Mouse (Mus musculus) midbrain, embryonic 13.5 days (tissue): ENCODE measurements around the gene Acad10. TPM values are rescaled to one million over a fixed set of nuclear protein-coding genes. Genes with fewer than 3 reads are reported as not detected.

Experiments used
- ATAC-seq: fragments of 200-750 bp; cut with Nextera tagmentation; 2 replicates; pipeline ENCODE4 v1.8.0; 2017; ENCODE audit warnings: mild to moderate bottlenecking, moderate TSS enrichment, moderate library complexity
- H3K27ac ChIP-seq: fragments of 300-500 bp; sonication (generic); 2 replicates; pipeline ENCODE4 v1.5.1; 2015; ENCODE audit warnings: inconsistent platforms, mild to moderate bottlenecking, moderate library complexity
- H3K27me3 ChIP-seq: fragments of 300-500 bp; sonication (generic); 2 replicates; pipeline ENCODE4 v1.6.1; 2015; ENCODE audit warnings: mild to moderate bottlenecking, inconsistent platforms
- H3K36me3 ChIP-seq: fragments of 300-500 bp; sonication (generic); 2 replicates; pipeline ENCODE4 v1.6.1; 2015; ENCODE audit warnings: mild to moderate bottlenecking, inconsistent platforms
- H3K4me1 ChIP-seq: fragments of 300-500 bp; sonication (generic); replicated peaks from 2 replicates; pipeline ENCODE4 v1.6.1; 2015; ENCODE audit warnings: inconsistent platforms
- H3K4me2 ChIP-seq: fragments of 300-500 bp; sonication (generic); replicated peaks from 2 replicates; pipeline ENCODE4 v1.6.1; 2015; ENCODE audit warnings: moderate library complexity, mild to moderate bottlenecking, inconsistent platforms
- H3K4me3 ChIP-seq: fragments of 300-500 bp; sonication (generic); replicated peaks from 2 replicates; pipeline ENCODE4 v1.5.1; 2015; ENCODE audit warnings: mild to moderate bottlenecking, inconsistent platforms
- H3K9ac ChIP-seq: fragments of 300-500 bp; sonication (generic); replicated peaks from 2 replicates; pipeline ENCODE4 v1.6.1; 2015; ENCODE audit warnings: mild to moderate bottlenecking, inconsistent platforms
- H3K9me3 ChIP-seq: fragments of 300-500 bp; sonication (generic); 2 replicates; pipeline ENCODE4 v1.6.1; 2016; ENCODE audit warnings: mild to moderate bottlenecking, inconsistent platforms
- WGBS: fragments of 180-500 bp; shearing (Covaris S2); methylation state at CpG from one replicate; pipeline ENCODE4 v1.1.7; 2015; 5-methylcytosine and 5-hydroxymethylcytosine counted together
- polyA plus RNA-seq: library from polyadenylated mRNA; unstranded; fragments of >200 nt; fragmentation: Nextera tagmentation; extraction: Ambion mirVana; gene quantifications from 2 replicates; pipeline ENCODE4 v1.2.1, GENCODE M21; 2015

Gene Acad10
- polyA plus RNA-seq, 1 experiment from 2014 or later: 2.3 TPM

DNA sequence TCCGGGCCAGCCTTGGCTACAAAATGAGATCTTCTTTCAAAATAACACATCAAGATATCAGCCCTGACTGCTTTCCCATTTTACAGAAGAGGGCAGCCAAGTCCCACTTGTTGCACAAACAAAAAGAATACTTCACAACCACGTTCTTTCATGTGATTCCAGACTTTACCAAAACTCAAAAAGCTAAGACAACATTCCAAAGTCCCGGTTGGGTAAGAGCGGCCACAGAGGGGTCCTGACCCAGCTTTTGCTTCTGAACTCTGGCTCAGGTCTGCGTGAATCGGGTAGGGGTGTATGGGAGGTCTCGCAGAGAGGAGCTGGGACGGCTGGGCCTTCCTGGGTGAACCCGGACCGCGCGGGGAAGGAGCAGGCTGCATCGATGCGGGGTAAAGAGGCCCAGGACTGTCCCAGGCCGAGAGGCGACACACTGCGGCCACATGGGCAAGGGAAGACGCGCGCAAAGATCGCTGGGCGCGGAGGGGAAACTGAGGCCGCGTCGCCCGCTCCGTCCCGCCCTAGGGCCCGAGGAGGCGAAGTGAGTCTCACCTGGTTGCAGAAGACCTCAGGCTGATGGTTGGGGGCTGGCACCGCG lies 67.4 kb downstream of the Acad10 start:
- no peaks in the 10 kb centered on the region for H3K36me3 ChIP-seq
- no peaks in the 10 kb centered on the region for H3K9me3 ChIP-seq
- H3K4me1 ChIP-seq: peaks cover 21% of the 10 kb centered on the region
- peak overlapping the region; percentile 98 for H3K4me2 ChIP-seq
- peak; percentile 77 for ATAC-seq
- 4% methylated on average over 33 of the region's 33 CpGs for WGBS
- H3K9ac ChIP-seq: peak overlapping the region; percentile 76
- H3K27ac ChIP-seq: no peak overlapping the region
- peak overlapping the region; percentile 65 for H3K4me3 ChIP-seq
- H3K27me3 ChIP-seq: peaks cover 8% of the 10 kb centered on the region

DNA sequence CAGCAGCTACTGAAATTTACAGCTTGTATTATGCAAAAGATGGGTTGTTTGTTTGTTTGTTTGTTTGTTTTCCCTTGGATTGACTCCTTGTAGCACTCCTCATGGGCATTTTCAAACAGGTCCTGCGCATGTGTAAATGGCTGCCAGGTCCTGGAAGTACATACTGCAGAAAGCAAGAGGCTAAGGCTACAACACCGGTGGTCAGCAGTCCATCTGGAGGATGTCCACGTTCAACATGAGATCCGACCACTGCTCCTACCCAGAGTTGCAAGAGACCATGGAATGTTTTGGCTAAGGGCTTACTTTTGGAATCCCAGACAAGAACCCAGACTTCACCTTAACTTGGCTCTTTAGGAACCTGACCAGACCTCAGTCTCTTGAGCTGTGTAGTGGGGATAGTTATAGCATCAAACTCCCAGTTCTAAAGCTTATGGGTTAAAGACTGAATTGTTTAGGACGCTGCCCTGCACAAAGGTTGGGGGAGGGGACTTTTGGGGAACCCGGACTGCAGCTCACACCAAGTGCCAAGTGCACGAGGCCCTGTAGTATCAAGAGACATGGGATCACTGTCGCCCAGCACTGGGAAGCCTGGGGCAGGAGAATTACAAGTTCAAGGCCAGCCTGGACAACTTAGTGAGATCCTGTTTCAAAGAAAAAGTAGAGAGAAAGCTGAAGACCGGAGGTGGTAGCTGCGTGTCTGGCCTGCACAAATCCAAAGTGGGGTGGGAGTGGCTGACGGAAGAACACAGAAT lies 68.1 kb downstream of the Acad10 start:
- Histone ChIP-seq H3K9ac (no peak overlapping the region), H3K36me3 (no peaks in the 10 kb centered on the region), H3K27ac (no peak overlapping the region), H3K27me3 (peaks cover 3% of the 10 kb centered on the region; the same call in 1 of the 2 replicates), H3K4me1 (peaks cover 21% of the 10 kb centered on the region), H3K4me2 (peak overlapping the region; percentile 98), H3K9me3 (no peaks in the 10 kb centered on the region), H3K4me3 (peak overlapping the region; percentile 65)
- no peak for ATAC-seq
- 68% methylated on average over 11 of the region's 11 CpGs for WGBS

DNA sequence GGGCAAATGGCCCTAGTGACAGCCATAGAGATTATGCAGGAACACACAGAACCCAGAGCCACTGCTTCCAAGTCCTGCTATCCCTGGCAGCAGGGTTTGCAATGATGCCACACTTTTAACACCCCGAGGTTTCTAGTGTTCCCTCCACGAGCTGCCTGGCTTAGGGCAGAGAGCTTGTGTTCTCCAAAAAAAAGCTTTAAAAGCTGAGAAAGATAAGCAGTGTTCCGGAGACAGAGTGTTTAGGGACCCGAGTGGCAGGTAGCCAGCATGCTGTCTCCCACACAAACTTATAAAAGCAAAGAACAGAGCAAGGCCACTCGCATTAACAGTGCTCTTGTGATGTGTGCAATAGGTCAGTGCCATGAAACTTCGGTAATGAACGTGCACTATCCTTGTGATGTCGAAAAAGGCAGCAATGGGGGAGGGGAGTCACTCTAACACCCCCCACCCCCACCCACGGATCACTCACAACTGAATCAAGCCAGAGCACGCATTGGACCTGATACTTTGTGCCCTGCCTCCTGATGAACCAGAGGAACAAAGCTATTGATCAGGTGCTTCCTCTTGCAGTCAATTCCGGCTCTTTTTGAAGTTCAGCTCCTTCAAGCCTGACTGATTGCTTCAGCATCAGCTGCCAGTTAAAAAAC lies 68.8 kb downstream of the Acad10 start:
- ATAC-seq: no peak
- Histone ChIP-seq H3K4me1 (peaks cover 21% of the 10 kb centered on the region), H3K9ac (no peak overlapping the region), H3K4me2 (no peak overlapping the region), H3K36me3 (no peaks in the 10 kb centered on the region), H3K27ac (no peak overlapping the region), H3K4me3 (no peak overlapping the region), H3K9me3 (no peaks in the 10 kb centered on the region), H3K27me3 (peaks cover 3% of the 10 kb centered on the region; the same call in 1 of the 2 replicates)
- whole genome bisulfite sequencing: 80% methylated on average over 11 of the region's 11 CpGs

DNA sequence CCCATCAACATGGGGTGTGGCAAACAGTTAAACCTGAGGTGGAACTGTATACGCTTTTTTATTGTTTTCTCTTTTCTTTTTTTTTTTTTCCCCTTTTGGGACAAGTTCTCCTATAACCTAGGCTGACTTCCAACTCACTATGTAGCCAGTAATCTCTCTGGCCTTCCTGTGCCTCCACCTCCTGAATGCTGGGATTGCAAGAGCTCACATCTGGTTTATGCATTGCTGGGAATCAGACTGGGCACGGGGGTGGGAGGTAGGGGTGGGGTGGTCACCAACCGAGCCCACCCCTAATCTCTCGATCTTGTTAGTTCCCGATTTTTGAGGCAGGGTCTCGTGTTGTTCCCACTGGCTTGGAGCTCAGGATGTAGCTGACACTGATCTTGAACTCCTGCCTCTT lies 70.4 kb downstream of the Acad10 start:
- Histone ChIP-seq H3K27me3 (peaks cover 3% of the 10 kb centered on the region; the same call in 1 of the 2 replicates), H3K9me3 (no peaks in the 10 kb centered on the region), H3K9ac (no peak overlapping the region), H3K36me3 (no peaks in the 10 kb centered on the region), H3K4me2 (no peak overlapping the region), H3K4me3 (no peak overlapping the region), H3K27ac (no peak overlapping the region), H3K4me1 (peaks cover 21% of the 10 kb centered on the region)
- WGBS: 90% methylated on average over 6 of the region's 6 CpGs
- no peak for ATAC-seq

DNA sequence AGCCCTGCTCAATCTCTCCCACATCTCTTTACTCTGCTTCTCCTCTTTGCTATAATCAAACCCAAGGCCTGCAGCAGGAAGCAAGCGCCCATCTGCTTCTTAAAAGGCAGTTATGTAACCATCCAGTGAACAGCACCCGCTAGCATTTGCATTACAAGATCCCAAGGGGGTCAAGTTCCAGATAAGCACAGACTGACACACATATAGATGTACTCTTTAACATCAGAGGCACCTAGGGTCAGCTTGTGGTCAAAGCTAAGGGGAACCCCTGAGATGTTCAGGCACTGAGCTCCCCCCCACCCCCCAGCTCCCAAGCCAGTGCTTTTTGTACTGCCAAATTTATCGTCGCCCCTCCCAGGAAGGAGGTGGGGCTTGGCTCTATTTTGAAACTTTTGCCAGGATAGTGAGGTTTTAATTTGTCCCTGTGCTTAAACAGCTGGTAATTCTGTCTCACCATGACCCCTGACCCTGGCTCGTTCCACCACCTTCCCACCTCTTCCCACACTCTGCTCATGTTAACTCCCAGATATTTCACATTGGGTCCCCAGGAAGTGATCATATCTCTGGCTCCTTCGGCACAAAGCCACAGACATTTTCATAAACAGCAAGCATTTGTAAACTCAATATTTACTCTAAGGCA lies 73.8 kb downstream of the Acad10 start:
- Histone ChIP-seq H3K27ac (no peak overlapping the region), H3K9ac (no peak overlapping the region), H3K36me3 (no peaks in the 10 kb centered on the region), H3K4me3 (no peak overlapping the region), H3K9me3 (no peaks in the 10 kb centered on the region), H3K4me1 (no peaks in the 10 kb centered on the region), H3K4me2 (no peak overlapping the region), H3K27me3 (no peaks in the 10 kb centered on the region)
- no peak for ATAC-seq
- WGBS: 77% methylated on average over 6 of the region's 6 CpGs

DNA sequence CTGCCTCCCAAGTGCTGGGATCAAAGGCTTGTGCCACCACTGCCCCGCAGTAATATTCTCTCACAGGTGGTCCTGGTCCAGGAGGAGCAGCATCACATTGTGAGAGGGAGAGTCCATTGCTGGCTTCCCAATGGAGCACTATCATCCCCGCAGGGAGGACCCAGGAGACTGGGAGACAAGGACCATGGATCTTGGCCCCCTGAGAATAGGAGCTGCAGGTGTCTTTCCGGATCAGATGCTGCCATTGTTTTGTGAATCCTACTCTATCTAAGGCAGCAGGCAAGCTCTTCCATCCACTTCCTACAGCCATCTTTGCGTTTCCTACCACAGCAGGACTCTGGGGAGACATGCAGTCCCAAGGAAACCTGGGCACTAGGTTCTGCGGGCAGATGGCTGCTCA lies 74.6 kb downstream of the Acad10 start:
- Histone ChIP-seq H3K4me1 (no peaks in the 10 kb centered on the region), H3K4me3 (no peak overlapping the region), H3K27me3 (no peaks in the 10 kb centered on the region), H3K9ac (no peak overlapping the region), H3K9me3 (no peaks in the 10 kb centered on the region), H3K4me2 (no peak overlapping the region), H3K36me3 (no peaks in the 10 kb centered on the region), H3K27ac (no peak overlapping the region)
- ATAC-seq: no peak
- WGBS: 79% methylated on average over 5 of the region's 5 CpGs

DNA sequence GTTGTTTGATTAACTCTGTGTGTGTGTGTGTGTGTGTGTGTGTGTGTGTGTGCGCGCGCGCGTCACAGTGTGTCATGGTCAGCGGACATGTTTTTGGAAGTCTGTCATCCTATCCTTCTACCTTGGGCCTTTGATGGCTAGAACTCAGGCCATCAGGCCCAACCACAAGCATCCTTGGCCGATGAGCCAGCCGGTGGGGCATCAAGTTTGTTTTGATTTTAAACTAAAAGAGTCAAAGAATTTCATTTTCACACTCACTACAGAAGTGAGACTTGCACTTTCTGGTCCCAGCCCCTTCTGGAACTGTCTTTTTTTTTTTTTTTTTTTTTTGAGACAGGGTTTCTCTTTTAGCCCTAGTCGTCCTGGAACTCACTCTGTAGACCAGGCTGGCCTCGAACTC lies 75.3 kb downstream of the Acad10 start:
- no peaks in the 10 kb centered on the region for H3K27me3 ChIP-seq
- no peak overlapping the region for H3K4me3 ChIP-seq
- H3K27ac ChIP-seq: no peak overlapping the region
- H3K36me3 ChIP-seq: peaks cover 4% of the 10 kb centered on the region
- WGBS: 96% methylated on average over 10 of the region's 10 CpGs
- no peak for ATAC-seq
- H3K9ac ChIP-seq: no peak overlapping the region
- no peaks in the 10 kb centered on the region for H3K4me1 ChIP-seq
- no peak overlapping the region for H3K4me2 ChIP-seq
- no peaks in the 10 kb centered on the region for H3K9me3 ChIP-seq

DNA sequence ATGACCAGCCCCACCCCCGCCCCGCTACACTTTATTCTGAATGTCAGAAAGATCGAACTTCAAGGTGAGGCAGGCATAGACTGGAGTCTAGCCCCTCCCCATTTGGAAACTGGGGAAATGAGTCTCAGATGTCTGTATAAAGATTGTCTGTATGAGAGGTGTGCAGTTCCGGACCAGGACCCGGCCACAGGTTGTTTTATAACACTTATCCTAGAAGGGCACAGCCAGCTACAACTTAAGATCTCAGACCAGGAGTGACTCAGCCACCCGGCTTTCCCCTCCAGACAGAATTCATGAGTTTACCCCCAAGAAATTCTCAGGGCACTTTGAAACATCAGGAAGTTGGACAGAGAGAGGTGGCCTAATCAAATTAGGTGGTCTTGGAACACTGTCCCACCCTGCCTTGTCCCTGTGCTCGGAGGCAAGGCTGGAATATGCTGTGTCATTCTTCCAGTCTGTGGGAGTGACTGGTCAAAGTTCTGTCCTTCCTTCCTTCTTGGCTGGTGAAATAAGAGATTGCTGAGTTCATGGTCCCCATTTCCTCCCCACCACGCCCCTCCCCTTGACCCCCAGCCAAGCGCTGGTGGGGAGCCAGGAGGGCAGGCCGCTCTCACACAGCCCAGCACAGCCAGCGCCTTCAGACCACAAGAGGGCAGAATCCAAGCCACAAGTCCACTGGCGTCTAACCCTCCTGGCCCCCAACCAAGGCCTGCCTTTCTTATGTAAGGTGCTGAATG lies 76.4 kb downstream of the Acad10 start:
- peaks cover 15% of the 10 kb centered on the region for H3K36me3 ChIP-seq
- H3K4me2 ChIP-seq: no peak overlapping the region
- no peak overlapping the region for H3K27ac ChIP-seq
- no peaks in the 10 kb centered on the region for H3K27me3 ChIP-seq
- H3K9me3 ChIP-seq: no peaks in the 10 kb centered on the region
- no peak overlapping the region for H3K4me3 ChIP-seq
- no peak overlapping the region for H3K9ac ChIP-seq
- no peaks in the 10 kb centered on the region for H3K4me1 ChIP-seq
- WGBS: 60% methylated on average over 12 of the region's 12 CpGs
- no peak for ATAC-seq

DNA sequence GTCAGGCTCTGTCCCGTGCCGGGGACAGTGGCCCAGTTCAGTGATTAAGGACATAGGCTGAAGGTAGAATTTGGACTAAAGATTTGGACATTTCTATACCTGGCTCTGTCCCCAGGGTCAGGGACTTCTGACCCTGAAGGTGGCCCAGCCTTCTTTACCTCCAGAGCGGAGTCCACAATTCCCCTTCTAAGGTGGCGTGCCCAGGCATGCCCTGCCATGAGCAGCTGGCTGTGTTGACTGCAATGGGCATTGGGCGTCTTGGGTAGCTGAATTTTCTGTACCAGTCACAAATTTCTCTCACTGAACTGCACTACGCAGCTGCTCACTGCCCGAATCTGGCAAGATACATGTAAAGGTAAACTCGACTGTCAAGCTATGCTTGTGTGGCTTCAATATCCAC lies 78.4 kb downstream of the Acad10 start:
- Histone ChIP-seq H3K4me1 (no peaks in the 10 kb centered on the region), H3K9me3 (no peaks in the 10 kb centered on the region), H3K36me3 (peaks cover 24% of the 10 kb centered on the region), H3K4me2 (no peak overlapping the region), H3K4me3 (no peak overlapping the region), H3K9ac (no peak overlapping the region), H3K27me3 (no peaks in the 10 kb centered on the region), H3K27ac (no peak overlapping the region)
- 95% methylated on average over 8 of the region's 8 CpGs for WGBS
- no peak for ATAC-seq

DNA sequence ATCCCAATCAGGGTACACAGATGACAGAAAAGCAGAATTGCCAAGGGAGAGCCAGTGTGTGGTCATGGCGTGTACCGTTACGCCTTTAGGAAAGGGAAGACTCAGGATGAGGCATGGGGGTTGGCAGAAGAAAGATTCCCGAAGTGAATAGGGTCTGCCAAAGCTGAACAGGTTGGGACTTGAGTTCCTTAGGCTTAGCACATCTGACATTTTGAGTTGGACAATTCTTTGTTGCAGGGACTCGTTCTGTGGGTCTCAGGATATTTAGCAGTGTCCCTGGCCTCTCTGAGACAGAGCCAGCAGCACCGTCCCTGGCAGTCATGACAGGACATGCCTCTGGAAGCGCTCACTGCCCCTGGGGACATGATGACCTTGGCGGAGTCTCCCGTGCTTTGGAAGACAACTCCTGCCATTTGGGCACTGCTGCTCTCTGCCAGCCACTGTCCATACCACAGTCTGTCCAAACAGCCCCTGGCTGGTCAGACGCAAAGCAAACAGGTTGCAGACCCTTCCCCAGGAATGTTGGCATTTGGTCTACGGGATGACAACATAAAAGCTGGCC lies 83.3 kb downstream of the Acad10 start:
- WGBS: 88% methylated on average over 11 of the region's 11 CpGs
- H3K27me3 ChIP-seq: no peaks in the 10 kb centered on the region
- H3K4me1 ChIP-seq: no peaks in the 10 kb centered on the region
- no peaks in the 10 kb centered on the region for H3K9me3 ChIP-seq
- no peak overlapping the region for H3K4me2 ChIP-seq
- peaks cover 55% of the 10 kb centered on the region for H3K36me3 ChIP-seq
- no peak overlapping the region for H3K27ac ChIP-seq
- H3K9ac ChIP-seq: no peak overlapping the region
- ATAC-seq: no peak
- no peak overlapping the region for H3K4me3 ChIP-seq

DNA sequence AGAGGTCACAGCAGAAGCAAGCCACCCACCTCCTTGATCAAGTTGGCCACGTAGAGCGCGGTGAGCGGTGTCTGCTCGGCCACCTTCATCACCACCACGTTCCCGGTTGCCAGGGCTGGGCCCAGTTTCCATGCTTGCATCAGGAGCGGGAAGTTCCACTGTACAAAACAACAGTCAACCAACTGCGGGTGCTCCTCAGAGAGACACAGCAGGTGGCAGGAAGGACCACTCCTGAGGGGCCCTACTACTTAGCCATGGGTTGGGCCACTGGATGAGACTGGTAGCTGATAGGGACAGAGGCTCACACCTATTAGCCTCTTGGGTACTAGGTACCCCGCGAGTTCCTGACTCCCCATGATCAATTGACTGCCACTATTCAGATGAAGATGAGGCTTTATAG lies 84.4 kb downstream of the Acad10 start:
- no peak overlapping the region for H3K27ac ChIP-seq
- H3K9ac ChIP-seq: no peak overlapping the region
- H3K9me3 ChIP-seq: no peaks in the 10 kb centered on the region
- ATAC-seq: no peak
- H3K36me3 ChIP-seq: peaks cover 64% of the 10 kb centered on the region
- no peaks in the 10 kb centered on the region for H3K27me3 ChIP-seq
- no peaks in the 10 kb centered on the region for H3K4me1 ChIP-seq
- no peak overlapping the region for H3K4me2 ChIP-seq
- H3K4me3 ChIP-seq: no peak overlapping the region
- WGBS: 94% methylated on average over 11 of the region's 11 CpGs
